Mouse (Mus musculus) MN1 (cell line): ENCODE data around the gene C2cd2l.
"Not testable (repeated sequence)": the region's sequence is repeated elsewhere in the genome, so short reads cannot be mapped to it uniquely, and the experiment has no call there.

ENCODE experiments used
- DNase-seq: peaks from one replicate; pipeline ENCODE4 v3.0.0-alpha.2; 2016; ENCODE audit warnings: low spot score

C2cd2l gene

GRCm38 (mm10) chr9:44336093-44336406 lies 16.0 kb upstream of the C2cd2l start:
- DNase-seq, result no peak

GRCm38 (mm10) chr9:44335331-44336092 lies 15.4 kb upstream of the C2cd2l start:
- DNase-seq, result peak; percentile 58

DNA sequence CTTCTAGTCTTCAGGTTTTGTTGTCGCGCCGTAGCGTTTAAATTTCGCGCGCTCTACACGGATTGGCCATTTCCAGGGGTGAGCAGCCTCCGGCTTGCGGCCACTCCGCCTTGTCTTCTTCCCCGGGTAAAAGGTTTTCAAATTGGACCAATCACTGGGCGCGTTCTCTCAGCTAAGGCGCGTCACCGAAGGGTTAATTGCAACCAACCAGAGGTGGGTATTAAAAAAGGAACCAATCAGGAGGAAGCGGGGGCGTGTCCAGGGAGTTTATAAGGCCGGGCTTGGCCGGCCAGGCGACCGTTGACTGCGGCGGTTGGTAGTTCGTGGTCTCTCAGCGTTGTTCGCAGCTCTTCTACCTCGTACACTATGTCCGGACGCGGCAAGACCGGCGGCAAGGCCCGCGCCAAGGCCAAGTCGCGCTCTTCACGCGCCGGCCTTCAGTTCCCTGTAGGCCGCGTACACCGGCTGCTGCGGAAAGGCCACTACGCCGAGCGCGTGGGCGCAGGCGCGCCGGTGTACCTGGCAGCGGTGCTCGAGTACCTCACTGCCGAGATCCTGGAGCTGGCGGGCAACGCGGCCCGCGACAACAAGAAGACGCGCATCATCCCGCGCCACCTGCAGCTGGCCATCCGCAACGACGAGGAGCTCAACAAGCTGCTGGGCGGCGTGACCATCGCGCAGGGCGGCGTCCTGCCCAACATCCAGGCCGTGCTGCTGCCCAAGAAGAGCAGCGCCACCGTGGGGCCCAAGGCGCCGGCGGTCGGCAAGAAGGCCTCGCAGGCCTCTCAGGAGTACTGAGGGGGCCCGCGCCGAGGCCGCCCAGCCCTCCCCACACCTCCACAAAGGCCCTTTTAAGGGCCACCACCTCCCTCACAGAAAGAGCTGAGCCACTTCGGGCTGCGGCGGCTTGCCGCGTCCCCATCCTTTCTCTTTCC lies 14.6 kb upstream of the C2cd2l start, which contains the start of gene H2afx:
H2afx (plus strand) TSS at position 299 of the 935 bp plus-strand sequence.
- DNase-seq, result peak; percentile 99

DNA sequence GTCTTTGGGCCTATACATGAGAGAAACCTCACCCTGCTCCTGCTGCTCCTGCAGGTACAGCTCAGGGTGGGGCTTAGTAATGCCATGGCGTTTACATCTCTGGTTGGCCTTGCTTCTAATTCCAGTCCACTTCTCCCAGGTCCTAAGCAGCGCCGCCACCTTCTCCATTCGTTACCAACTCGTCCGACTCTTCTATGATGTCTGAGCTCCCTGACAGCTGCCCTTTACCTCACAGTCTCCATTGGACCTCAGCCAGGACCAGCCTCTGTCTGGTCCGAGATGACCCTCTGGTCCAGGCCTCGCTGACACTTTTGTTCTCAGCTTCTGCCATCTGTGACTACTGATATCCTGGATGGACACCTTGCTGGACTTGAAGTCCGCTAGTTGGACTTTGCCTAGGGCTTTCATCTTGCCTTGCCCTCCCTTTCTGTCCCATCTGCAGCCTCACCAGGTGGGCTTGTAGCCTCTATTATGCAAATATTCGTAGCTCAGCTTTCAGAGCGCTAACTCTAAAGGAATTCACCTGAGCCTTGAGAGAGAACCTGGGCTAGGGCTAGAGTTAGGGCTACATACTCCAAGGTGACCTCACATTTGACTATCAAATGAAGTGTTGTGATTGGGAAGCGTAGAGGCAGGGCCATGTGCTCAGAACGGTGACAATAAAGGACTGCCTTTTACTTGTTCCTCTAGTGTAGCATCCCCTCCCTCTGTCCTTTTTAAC lies 13.0 kb upstream of the C2cd2l start:
- DNase-seq, result no peak

GRCm38 (mm10) chr9:44330736-44331135 lies 10.7 kb upstream of the C2cd2l start:
- DNase-seq, result no peak

GRCm38 (mm10) chr9:44327926-44328325 lies 7.8 kb upstream of the C2cd2l start:
- DNase-seq, result no peak

GRCm38 (mm10) chr9:44327064-44327711 lies 7.1 kb upstream of the C2cd2l start:
- DNase-seq, result no peak

DNA sequence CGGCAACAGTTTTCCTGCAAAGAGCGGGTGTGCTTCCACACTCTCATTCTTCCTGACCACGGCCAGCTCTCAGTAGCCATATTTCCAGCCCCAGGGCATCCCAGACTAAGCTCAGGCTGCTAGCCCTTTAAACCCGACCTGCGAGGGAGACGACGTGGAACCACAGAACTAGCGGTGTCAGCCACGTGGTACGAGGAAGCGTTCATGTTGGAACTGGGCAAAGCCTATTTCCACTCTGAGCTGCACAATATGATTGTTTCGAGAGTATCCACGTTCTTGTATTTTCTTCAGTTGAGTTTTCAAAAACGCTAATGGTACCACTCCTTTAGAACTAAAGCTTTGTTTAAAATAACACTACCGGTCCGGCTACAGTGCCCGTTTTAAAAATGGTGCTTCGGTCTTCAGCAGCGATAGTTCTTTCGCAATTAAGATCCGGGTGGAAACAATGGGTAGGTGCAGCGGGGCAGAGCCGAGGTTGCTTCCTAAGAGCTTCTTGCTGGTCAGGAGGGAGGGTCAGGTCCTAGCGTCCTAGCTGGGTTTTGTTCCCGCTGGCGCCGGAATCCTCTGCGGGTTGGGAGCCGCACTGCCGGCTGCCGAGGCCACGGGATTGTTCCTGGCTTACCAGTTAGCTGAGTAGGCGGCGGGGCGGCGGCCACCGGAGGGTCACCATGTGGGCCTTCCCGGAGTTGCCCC lies 6.4 kb upstream of the C2cd2l start:
- DNase-seq, result peak; percentile 89

DNA sequence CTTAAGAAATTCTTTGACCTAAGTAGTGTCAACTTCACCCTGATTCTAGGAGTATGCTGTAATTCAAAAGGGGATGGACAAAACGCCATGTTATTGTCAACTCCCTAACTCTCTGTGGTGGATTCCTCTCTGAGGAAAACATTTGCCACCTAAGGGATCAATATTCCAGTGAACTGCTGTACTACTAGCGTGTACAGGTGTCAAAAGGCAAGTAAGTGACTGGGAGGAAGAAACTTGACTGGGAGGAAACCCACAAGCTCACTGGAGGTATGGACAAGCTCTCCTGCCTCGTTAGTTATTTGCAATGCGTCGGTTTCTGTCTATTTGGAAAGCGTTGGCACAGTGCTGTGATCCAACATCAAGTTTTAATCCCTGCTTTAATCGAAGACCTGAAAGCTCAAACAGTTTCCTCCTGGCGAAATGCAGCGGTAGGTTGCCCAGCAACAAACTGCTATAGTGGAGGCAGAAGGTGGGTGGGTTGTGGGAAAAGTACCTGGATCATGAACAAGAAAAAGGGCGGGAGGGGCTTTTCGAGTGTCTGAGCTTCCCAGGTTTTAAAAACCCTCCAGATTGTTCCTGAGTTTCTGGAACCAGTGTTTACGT lies 5.8 kb upstream of the C2cd2l start, which contains the start of gene Dpagt1:
Dpagt1 (plus strand) TSS at position 252 of the 603 bp plus-strand sequence.
- DNase-seq, result no peak

GRCm38 (mm10) chr9:44325032-44325767 lies 5.1 kb upstream of the C2cd2l start:
- DNase-seq, result not testable (repeated sequence)

DNA sequence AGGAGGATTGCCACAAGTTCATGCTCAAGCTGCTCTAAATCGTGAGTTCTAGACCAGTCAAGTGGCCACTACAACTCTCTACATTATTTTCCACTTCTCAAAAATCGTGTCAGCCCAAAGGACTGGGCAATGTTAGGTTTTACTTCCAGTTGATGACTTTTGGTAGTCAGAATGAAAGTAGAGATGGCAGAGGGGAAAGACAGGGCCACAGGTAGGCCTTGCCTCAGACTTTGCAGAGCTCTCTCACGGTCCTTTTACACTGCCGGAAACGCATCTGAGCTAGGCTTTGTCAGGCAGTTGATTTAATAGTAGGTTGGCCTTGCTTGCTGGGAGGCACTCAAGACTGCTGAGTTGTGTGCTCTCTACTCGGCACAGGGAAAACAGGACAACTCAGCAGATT lies 4.1 kb upstream of the C2cd2l start:
- DNase-seq, result no peak

DNA sequence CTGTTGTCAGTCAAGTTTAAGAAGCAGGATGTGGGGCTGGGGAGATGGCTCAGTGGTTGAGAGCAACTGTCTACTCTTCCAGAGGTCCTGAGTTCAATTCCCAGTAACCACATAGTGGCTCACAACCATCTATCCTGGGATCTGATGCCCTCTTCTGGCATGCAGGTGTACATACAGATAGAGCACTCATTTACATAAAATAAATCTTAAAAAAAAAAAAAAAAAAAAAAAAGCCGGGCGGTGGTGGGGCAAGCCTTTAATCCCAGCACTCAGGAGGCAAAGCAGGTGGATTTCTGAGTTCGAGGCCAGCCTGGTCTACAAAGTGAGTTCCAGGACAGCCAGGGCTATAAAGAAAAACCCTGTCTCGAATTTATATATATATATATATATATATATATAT lies 3.6 kb upstream of the C2cd2l start:
- DNase-seq, result not testable (repeated sequence)

GRCm38 (mm10) chr9:44320799-44321133 lies 681 bp upstream of the C2cd2l start:
- DNase-seq, result peak; percentile 87

DNA sequence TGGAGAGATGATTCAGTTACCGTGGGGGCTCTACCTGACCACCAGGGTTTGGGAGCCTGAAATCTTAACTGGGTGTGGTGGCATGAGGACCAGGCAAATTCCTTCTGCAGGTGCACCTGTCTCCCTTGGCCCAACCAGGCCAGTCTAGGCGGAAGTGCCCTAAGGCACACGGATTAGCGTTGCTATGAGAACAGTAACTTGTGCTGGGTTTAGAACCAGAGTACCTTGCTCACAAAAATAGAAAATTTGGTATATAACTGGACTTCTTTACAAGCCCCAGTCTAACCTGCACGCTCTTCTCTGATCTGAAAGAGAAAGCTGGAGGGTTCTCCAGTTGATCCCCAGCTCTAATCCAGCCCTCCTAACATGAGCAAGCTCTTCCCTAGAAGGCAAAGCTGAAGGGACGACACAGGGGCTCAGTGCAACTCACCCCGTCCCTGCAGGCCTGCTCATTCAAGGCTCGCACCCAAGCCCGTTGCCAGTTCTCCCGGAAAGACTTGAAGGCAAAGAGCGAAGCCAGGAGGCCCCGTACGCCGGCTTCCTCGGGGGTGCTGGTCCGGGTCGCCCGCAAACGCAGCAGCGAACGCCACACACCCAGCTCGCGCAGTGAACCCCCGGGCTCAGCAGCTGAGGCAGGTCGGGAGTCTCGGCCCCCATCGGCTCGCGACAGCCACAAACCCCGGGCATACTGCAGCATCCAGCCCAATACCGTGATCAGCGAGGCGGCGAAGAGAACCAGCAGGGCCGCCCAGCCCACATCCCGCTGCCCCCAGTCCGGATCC lies 789 bp downstream of the C2cd2l start:
- DNase-seq, result peak; percentile 53

- no peak for DNase-seq
Measured at GRCm38 (mm10) chr9:44318826-44319095, 1.3 kb downstream of the C2cd2l start.

DNA sequence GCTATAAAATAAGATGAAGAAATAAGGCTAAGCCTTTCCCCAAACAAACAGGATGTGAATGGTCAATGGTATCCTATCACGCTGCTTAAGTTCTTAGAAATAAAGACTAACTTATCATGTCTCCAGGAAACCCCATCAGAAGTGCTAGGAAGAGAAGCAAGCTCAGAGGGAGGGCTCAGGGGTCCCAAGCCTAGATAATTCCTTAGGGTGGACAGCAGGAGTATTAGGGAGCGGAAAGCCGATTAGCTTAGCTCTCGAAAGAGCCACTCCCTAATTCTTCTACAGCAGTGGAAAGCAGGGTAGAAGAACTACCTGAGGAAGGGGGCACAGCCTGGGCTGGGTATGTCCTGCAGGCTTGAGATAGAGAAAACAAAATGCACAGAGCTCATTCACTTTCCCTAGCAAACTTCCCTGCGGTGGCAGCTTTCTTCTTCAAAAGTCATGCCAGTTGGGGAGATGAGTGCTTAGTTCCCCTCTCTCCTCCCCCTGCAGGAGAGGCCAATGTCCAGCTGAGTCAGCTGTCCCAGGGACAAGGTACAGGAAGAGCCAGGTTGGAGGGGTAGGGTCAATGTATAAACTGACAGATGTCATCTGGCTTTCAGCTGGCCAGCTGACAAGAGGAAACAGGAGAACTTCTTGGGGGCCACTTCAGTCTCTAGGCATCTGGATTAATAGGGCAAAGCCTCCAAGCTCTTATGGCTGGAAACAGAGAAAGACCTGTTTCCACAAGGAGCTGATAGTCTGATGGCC lies 1.8 kb downstream of the C2cd2l start:
- DNase-seq, result no peak

- DNase-seq, result no peak
Measured at GRCm38 (mm10) chr9:44317452-44317851, 2.6 kb downstream of the C2cd2l start.

- no peak for DNase-seq
Measured at GRCm38 (mm10) chr9:44314910-44315309, 5.2 kb downstream of the C2cd2l start.

DNA sequence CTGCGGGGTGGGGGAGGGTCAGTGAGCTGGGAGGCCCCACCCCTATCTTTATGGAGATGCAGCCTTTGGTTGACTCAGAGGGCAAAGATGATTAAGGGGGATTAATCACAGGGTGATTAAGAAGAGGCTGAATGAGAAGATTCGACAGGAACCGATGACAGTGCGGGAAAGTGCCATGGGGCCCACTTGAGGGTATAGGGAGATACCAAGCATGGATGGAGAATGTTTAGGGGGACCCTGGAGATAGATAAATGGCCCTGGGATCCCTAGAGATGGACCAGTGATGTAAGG lies 5.9 kb downstream of the C2cd2l start:
- DNase-seq, result no peak
